Mouse (Mus musculus): ENCODE measurements around the gene D1Ertd622e.
A peak's percentile ranks its signal among the peaks of the same experiment; 100 is the strongest.

D1Ertd622e gene

GRCm38 (mm10) chr1:97632545-97633256, 29.2 kb downstream of the D1Ertd622e start:
- no peak for DNase-seq

- no peak for DNase-seq
These were observed 29.9 kb downstream of the D1Ertd622e start for GRCm38 (mm10) chr1:97631843-97632470.

- no peak for DNase-seq
These were observed 31.7 kb downstream of the D1Ertd622e start for GRCm38 (mm10) chr1:97630146-97630545.

GRCm38 (mm10) chr1:97628859-97629258, 33.0 kb downstream of the D1Ertd622e start:
- no peak for DNase-seq

- no peak for DNase-seq
These were observed 33.9 kb downstream of the D1Ertd622e start for GRCm38 (mm10) chr1:97628016-97628415.

GRCm38 (mm10) chr1:97625427-97625826, 36.4 kb downstream of the D1Ertd622e start:
- DNase-seq: no peak

- no peak for DNase-seq
These were observed 37.5 kb downstream of the D1Ertd622e start for GRCm38 (mm10) chr1:97624386-97624785.

- no peak for DNase-seq
These were observed 38.5 kb downstream of the D1Ertd622e start for GRCm38 (mm10) chr1:97623214-97623856.

GRCm38 (mm10) chr1:97622574-97623208, 39.2 kb downstream of the D1Ertd622e start:
- DNase-seq: no peak

GRCm38 (mm10) chr1:97619621-97620320, 42.1 kb downstream of the D1Ertd622e start:
- DNase-seq: no peak

GRCm38 (mm10) chr1:97615525-97615924, 46.3 kb downstream of the D1Ertd622e start:
- DNase-seq: no peak

GRCm38 (mm10) chr1:97614531-97615462, 47.1 kb downstream of the D1Ertd622e start:
- DNase-seq: no peak

- DNase-seq: no peak
These were observed 50.1 kb downstream of the D1Ertd622e start for GRCm38 (mm10) chr1:97611747-97612146.

GRCm38 (mm10) chr1:97603361-97603760, 58.5 kb downstream of the D1Ertd622e start:
- no peak for DNase-seq

- DNase-seq: no peak
These were observed 61.5 kb downstream of the D1Ertd622e start for GRCm38 (mm10) chr1:97600371-97600770.

GRCm38 (mm10) chr1:97599101-97599500, 62.8 kb downstream of the D1Ertd622e start:
- DNase-seq: no peak

GRCm38 (mm10) chr1:97588561-97588960, 73.3 kb downstream of the D1Ertd622e start:
- no peak for DNase-seq

- DNase-seq: no peak
These were observed 76.8 kb downstream of the D1Ertd622e start for GRCm38 (mm10) chr1:97585106-97585505.

GRCm38 (mm10) chr1:97584171-97584570, 77.7 kb downstream of the D1Ertd622e start:
- DNase-seq: no peak

- DNase-seq: no peak
These were observed 78.8 kb downstream of the D1Ertd622e start for GRCm38 (mm10) chr1:97583085-97583484.

GRCm38 (mm10) chr1:97580680-97581079, 81.2 kb downstream of the D1Ertd622e start:
- peak; percentile 12 to 23 for DNase-seq

- peak; percentile 84 to 94 for DNase-seq
These were observed 81.6 kb downstream of the D1Ertd622e start for GRCm38 (mm10) chr1:97580270-97580669.
